Mouse (Mus musculus) small intestine, adult 2 months (tissue): ENCODE results near the gene Thap12.

Experiments
- CTCF ChIP-seq: fragments of 200-500 bp; IDR thresholded peaks from 2 replicates; pipeline ENCODE4 v1.5.1; 2012; ENCODE audit warnings: low read depth, mild to moderate bottlenecking, control low read depth, inconsistent platforms, low read length, moderate library complexity, mixed read lengths; ENCODE audit not compliant: insufficient replicate concordance, insufficient read length; ENCODE audit errors: extremely low read depth
- POLR2A ChIP-seq: fragments of 200-500 bp; IDR thresholded peaks from 2 replicates; pipeline ENCODE4 v1.6.1; 2012; ENCODE audit warnings: low read depth, mild to moderate bottlenecking, control low read depth, inconsistent platforms, low read length, moderate library complexity

DNA sequence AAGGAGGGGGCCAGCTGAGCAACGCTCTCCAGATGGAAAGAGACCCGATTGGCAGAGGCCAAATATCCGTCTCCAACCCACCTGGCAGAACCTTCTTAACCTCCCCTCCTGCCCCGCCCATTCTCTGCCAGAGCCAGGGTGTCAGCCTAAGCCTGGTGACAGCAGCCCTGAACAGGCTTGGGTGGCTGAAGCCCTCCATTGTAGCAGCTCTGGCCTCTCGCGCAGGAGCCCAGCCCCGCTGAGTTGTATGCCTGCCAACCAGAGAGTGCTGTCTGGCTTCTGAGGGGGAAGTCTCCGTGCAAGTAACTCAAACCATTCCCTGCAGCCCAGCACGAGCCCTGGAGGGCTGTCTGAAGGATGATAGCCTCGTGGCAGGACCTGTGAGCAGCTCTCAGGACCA is 32.0 kb downstream of the Thap12 start:
- TF ChIP-seq CTCF (no peak), POLR2A (no peak)
